Mouse (Mus musculus) E14TG2a.4 (cell line): ENCODE measurements around the gene Fads1.
"Not testable (repeated sequence)": the region's sequence is repeated elsewhere in the genome, so short reads cannot be mapped to it uniquely, and the experiment has no call there.

Experiments
- H3K27me3 ChIP-seq: 2 replicates; pipeline ENCODE4 v1.6.1; 2014; ENCODE audit warnings: low read length, control low read depth; ENCODE audit not compliant: insufficient read depth
- H3K36me3 ChIP-seq: 2 replicates; pipeline ENCODE4 v1.6.1; 2014; ENCODE audit warnings: low read length, control low read depth; ENCODE audit not compliant: insufficient read depth
- H3K4me1 ChIP-seq: replicated peaks from 2 replicates; pipeline ENCODE4 v1.6.1; 2014; ENCODE audit warnings: low read depth, low read length, control low read depth
- H3K4me3 ChIP-seq: replicated peaks from 2 replicates; pipeline ENCODE4 v1.5.1; 2014; ENCODE audit warnings: mild to moderate bottlenecking, low read length
- H3K9me3 ChIP-seq: 2 replicates; pipeline ENCODE4 v1.6.1; 2014; ENCODE audit warnings: low read length, control low read depth
- CTCF ChIP-seq: conservative IDR thresholded peaks from 2 replicates; pipeline ENCODE4 v1.5.1; 2014; ENCODE audit warnings: low read length
- NANOG ChIP-seq: IDR thresholded peaks from 2 replicates; pipeline ENCODE4 v1.6.1; 2014; ENCODE audit warnings: borderline replicate concordance, low read length, mixed read lengths
- POU5F1 ChIP-seq: IDR thresholded peaks from 2 replicates; pipeline ENCODE4 v1.6.1; 2014; ENCODE audit warnings: low read length, borderline replicate concordance

Fads1 gene

GRCm38 (mm10) chr19:10182670-10183298 is at the start of gene Fads1:
Gene Fads1 (plus strand): TSS chr19:10182888.
- peak within 1 kb of the TSS; percentile 99 for H3K4me3 ChIP-seq
- peak; percentile 18; the same call in 1 of the 2 replicates for TF ChIP-seq CTCF
- TF ChIP-seq NANOG = no peak
- H3K4me1 ChIP-seq = peaks cover 24% of the 10 kb centered on the region
- peaks cover 13% of the 10 kb centered on the region for H3K27me3 ChIP-seq
- peaks cover 34% of the 10 kb centered on the region for H3K36me3 ChIP-seq
- H3K9me3 ChIP-seq = peaks cover 23% of the 10 kb centered on the region

DNA sequence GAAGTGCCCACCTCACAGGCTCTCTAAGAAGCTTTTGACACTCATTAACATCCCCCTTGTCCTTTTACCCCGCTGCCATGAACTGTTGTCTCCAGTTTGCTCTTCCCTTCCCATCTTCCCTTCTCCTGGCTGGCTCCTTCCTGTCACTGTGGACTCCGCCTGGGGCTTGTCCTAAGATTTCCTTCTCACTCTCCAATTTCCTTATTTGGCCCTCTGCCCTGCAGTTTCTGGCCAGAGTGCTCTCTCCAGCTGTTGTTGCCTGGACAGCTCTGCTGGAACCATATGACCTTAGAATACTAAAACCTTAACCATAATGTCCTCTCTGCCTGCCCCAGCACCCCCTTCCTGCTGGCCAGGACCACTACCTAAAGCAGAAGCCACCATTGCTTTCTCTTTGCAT is 48.0 kb upstream of the Fads1 start:
- Histone ChIP-seq H3K9me3 (no peaks in the 10 kb centered on the region), H3K27me3 (no peaks in the 10 kb centered on the region), H3K4me1 (peaks cover 62% of the 10 kb centered on the region), H3K4me3 (no peak overlapping the region), H3K36me3 (no peaks in the 10 kb centered on the region)
- no peak for TF ChIP-seq CTCF
- no peak for TF ChIP-seq POU5F1
- no peak for TF ChIP-seq NANOG

GRCm38 (mm10) chr19:10137423-10137822 is 45.3 kb upstream of the Fads1 start:
- Histone ChIP-seq H3K27me3 (no peaks in the 10 kb centered on the region), H3K4me3 (no peak overlapping the region), H3K36me3 (no peaks in the 10 kb centered on the region), H3K4me1 (peaks cover 45% of the 10 kb centered on the region), H3K9me3 (no peaks in the 10 kb centered on the region)
- no peak for TF ChIP-seq NANOG
- no peak for TF ChIP-seq CTCF
- no peak for TF ChIP-seq POU5F1

GRCm38 (mm10) chr19:10139736-10140135 is 43.0 kb upstream of the Fads1 start:
- no peaks in the 10 kb centered on the region for H3K27me3 ChIP-seq
- H3K9me3 ChIP-seq = no peaks in the 10 kb centered on the region
- H3K4me3 ChIP-seq = no peak overlapping the region
- peaks cover 54% of the 10 kb centered on the region for H3K4me1 ChIP-seq
- no peak for TF ChIP-seq CTCF
- TF ChIP-seq POU5F1 = no peak
- no peak for TF ChIP-seq NANOG
- H3K36me3 ChIP-seq = no peaks in the 10 kb centered on the region

DNA sequence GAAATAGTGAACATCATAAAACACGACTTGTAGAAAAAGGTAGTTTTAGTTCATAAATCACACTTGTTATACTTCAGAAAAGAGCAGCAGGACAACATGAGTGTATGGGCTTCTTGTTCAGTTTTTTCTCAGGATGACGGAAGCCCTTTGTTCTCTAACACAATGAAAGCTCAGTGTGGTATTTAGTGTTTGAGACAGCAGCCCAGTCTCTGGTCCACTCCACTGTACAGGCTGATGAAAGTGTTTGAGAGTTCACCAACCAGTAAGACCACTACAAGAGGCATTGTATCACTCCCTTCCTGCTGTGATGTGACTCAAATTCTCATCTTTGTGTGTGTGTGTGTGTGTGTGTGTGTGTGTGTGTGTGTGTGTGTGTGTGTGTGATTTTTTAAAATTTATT is 39.0 kb upstream of the Fads1 start:
- peaks cover 42% of the 10 kb centered on the region for H3K4me1 ChIP-seq
- H3K36me3 ChIP-seq = no peaks in the 10 kb centered on the region
- H3K4me3 ChIP-seq = no peak overlapping the region
- H3K9me3 ChIP-seq = no peaks in the 10 kb centered on the region
- H3K27me3 ChIP-seq = no peaks in the 10 kb centered on the region
- 0 out of 2 replicates have a peak, but pooled peaks have one; percentile 4 for TF ChIP-seq NANOG
- no peak for TF ChIP-seq POU5F1

- no peaks in the 10 kb centered on the region for H3K27me3 ChIP-seq
- no peaks in the 10 kb centered on the region for H3K36me3 ChIP-seq
- H3K4me3 ChIP-seq = 0 out of 2 replicates have a peak overlapping the region, but pooled peaks have one; percentile 29
- peaks cover 43% of the 10 kb centered on the region for H3K4me1 ChIP-seq
- no peak for TF ChIP-seq NANOG
- no peaks in the 10 kb centered on the region for H3K9me3 ChIP-seq
Measured at GRCm38 (mm10) chr19:10144464-10144863, 38.2 kb upstream of the Fads1 start.

DNA sequence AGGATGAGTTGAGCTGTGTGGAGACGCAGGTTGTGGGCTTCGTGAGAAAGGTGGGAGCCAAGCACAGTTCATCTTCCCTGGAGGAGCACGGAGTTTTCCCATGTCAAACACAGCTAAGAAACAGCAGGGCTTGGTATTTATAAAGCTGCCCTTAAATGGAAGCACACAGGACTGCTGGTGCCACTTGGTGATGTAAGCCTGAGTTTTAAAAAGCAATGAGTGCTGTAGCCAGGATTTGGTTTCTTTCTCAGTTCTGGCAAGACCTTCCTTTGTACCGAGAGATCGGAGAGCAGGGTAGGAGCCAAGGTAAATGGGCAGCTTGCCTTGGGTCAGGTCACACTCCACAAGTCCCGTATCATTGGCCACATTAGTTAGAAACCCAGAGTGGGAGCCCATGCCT is 34.1 kb upstream of the Fads1 start:
- Histone ChIP-seq H3K4me1 (peaks cover 37% of the 10 kb centered on the region), H3K4me3 (no peak overlapping the region), H3K36me3 (no peaks in the 10 kb centered on the region), H3K9me3 (no peaks in the 10 kb centered on the region), H3K27me3 (0 out of 2 replicates have a peak, but pooled peaks cover 2% of the 10 kb centered on the region)
- no peak for TF ChIP-seq CTCF
- no peak for TF ChIP-seq POU5F1
- TF ChIP-seq NANOG = no peak

GRCm38 (mm10) chr19:10149189-10149588 is 33.5 kb upstream of the Fads1 start:
- TF ChIP-seq NANOG = no peak
- no peak for TF ChIP-seq CTCF
- TF ChIP-seq POU5F1 = no peak
- H3K36me3 ChIP-seq = no peaks in the 10 kb centered on the region
- 0 out of 2 replicates have a peak, but pooled peaks cover 2% of the 10 kb centered on the region for H3K27me3 ChIP-seq
- no peaks in the 10 kb centered on the region for H3K9me3 ChIP-seq
- H3K4me1 ChIP-seq = peaks cover 31% of the 10 kb centered on the region
- H3K4me3 ChIP-seq = no peak overlapping the region

DNA sequence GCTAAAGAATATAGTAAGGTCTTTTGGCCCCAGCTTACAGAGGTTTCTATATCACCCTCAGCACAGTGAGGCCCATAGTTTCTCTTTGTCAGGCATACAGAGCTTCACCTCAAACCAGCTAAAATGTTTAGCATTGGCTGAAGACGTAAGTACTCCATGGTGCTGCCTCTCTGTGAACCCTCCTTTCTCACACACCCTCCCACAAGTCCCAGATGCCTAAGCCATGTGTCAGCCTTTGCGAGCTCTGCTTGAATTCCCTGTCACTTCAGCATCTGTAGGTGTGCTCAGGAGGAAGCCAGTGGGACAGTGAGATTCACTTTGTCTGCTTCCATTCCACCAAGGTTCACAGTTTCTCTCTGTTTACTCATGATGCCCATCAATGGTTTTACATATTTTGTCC is 25.0 kb upstream of the Fads1 start:
- Histone ChIP-seq H3K27me3 (0 out of 2 replicates have a peak, but pooled peaks cover 2% of the 10 kb centered on the region), H3K4me1 (no peaks in the 10 kb centered on the region), H3K36me3 (no peaks in the 10 kb centered on the region), H3K4me3 (no peak overlapping the region), H3K9me3 (peaks cover 5% of the 10 kb centered on the region; the same call in 1 of the 2 replicates)
- TF ChIP-seq NANOG = no peak
- no peak for TF ChIP-seq POU5F1
- TF ChIP-seq CTCF = no peak

GRCm38 (mm10) chr19:10163896-10164295 is 18.8 kb upstream of the Fads1 start:
- H3K9me3 ChIP-seq = peaks cover 5% of the 10 kb centered on the region; the same call in 1 of the 2 replicates
- H3K27me3 ChIP-seq = no peaks in the 10 kb centered on the region
- H3K36me3 ChIP-seq = no peaks in the 10 kb centered on the region
- H3K4me1 ChIP-seq = peaks cover 21% of the 10 kb centered on the region
- no peak overlapping the region for H3K4me3 ChIP-seq
- TF ChIP-seq CTCF = no peak
- TF ChIP-seq POU5F1 = no peak
- no peak for TF ChIP-seq NANOG

DNA sequence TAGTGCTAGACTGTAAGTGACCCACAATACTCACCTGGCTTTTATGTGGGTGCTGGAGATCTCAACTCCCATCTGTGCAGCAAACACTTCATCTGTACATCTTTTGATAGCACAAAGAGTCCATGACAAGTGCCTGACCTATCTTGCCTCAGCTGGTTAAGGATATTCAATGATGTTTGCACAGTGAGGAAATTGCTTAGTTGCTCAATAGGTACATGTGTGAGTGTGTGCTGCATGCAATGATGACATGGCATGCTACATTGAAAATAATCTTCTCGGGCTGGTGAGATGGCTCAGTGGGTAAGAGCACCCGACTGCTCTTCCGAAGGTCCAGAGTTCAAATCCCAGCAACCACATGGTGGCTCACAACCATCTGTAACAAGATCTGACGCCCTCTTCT is 16.8 kb upstream of the Fads1 start:
- not testable (repeated sequence) for H3K36me3 ChIP-seq, H3K4me3 ChIP-seq, H3K9me3 ChIP-seq, H3K27me3 ChIP-seq
- H3K4me1 ChIP-seq = peaks cover 41% of the 10 kb centered on the region
